Mouse (Mus musculus): ENCODE measurements around the gene Masp1. TPM values are rescaled to one million over a fixed set of nuclear protein-coding genes. Genes with fewer than 3 reads are reported as not detected.

Gene Masp1
- polyA plus RNA-seq, 1 experiment from 2014 or later, result 1.3 TPM

DNA sequence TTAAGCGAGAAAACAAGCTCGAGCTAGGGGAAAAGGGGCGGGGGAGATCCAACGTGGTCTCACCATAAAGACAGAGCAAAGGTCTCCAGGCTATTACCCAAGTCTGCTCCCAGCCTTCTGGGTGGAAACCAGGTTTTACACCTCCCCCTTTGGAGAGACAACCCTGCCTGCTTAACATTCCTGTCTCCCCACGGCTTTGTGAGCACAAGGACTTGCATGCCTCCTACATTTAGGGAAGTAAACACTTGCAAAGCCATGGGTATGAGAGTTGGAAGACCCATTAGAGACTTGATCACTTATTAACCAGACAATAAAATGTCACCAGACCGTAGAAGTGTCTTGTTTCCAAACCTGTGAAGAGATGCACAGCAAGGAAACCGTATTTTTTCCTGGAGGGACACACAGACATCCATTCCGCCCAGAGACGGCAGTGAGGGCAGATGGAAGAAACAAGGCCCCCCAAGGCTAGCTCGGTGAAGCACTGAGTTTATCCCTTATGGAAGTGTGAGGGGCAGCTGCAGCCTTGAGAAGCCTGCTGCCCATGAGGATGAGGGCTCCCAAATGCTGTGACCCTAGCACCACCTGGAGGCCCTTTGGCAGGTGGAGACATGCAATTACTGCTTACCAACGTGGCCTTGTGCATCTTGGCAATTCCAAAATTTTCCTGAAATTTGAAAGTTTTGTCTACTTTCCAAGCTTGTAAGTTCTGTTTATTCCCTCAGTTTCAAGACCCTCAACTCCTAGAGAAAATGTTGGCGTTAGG is 83.0 kb downstream of the Masp1 start:
- ATAC-seq (no peak), DNase-seq (ENCODE audit: low spot score) (no peak)
- 52% methylated on average over 12 of the region's 12 CpGs for WGBS

DNA sequence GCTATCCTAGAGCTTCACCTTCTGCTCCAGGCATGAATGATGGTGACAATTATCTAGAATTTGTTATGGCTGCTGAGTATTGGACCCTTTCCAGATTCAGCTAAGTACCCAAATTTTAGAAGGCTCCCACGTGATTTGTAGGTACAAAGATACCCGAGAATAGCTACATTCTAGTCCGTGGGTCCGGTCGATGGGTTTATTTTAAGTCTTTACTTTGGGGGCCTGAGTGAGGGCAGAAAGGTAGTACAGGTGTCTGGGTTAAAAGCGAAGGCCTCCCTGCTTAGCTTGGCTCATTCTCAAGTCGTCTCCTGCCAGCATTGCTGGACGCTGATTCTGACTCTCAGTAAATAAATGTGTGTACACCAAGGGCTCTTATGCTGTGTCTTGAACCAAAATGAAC is 90.6 kb downstream of the Masp1 start:
- WGBS, result 77% methylated on average over 8 of the region's 8 CpGs
- Histone ChIP-seq H3K4me3 (ENCODE audit: low read depth, low read length) (no peak overlapping the region), H3K36me3 (ENCODE audit: insufficient read depth, low read length) (no peaks in the 10 kb centered on the region), H3K9me3 (ENCODE audit: low read length) (no peaks in the 10 kb centered on the region), H3K27ac (ENCODE audit: low read length) (no peak overlapping the region), H3K9ac (replicated peaks; ENCODE audit: low read depth) (no peak overlapping the region), H3K4me2 (replicated peaks; ENCODE audit: low read depth, low read length) (no peak overlapping the region), H3K27me3 (replicated peaks; ENCODE audit: insufficient read depth, low read length) (no peaks in the 10 kb centered on the region), H3K4me1 (ENCODE audit: insufficient read depth, low read depth, low read length) (no peaks in the 10 kb centered on the region)
- ATAC-seq (no peak), DNase-seq (ENCODE audit: low spot score) (no peak)
- TF ChIP-seq CTCF (IDR thresholded peaks at IDR 0.05), result no peak

More for the DNA sequence above, 83.0 kb downstream of the Masp1 start:
- H3K36me3 ChIP-seq (ENCODE audit: insufficient read depth, low read length), result no peaks in the 10 kb centered on the region
- no peak overlapping the region for H3K9ac ChIP-seq (replicated peaks; ENCODE audit: low read depth)
- TF ChIP-seq EP300 (IDR thresholded peaks at IDR 0.05) (no peak), CTCF (IDR thresholded peaks at IDR 0.05) (peak; percentile 55)
- no peaks in the 10 kb centered on the region for H3K9me3 ChIP-seq (ENCODE audit: low read length)
- no peak overlapping the region for H3K27ac ChIP-seq (ENCODE audit: low read length)
- H3K4me3 ChIP-seq (ENCODE audit: low read depth, low read length), result no peak overlapping the region
- H3K4me2 ChIP-seq (replicated peaks; ENCODE audit: low read depth, low read length), result no peak overlapping the region
- no peaks in the 10 kb centered on the region for H3K27me3 ChIP-seq (replicated peaks; ENCODE audit: insufficient read depth, low read length)
- H3K4me1 ChIP-seq (ENCODE audit: insufficient read depth, low read depth, low read length), result no peaks in the 10 kb centered on the region

DNA sequence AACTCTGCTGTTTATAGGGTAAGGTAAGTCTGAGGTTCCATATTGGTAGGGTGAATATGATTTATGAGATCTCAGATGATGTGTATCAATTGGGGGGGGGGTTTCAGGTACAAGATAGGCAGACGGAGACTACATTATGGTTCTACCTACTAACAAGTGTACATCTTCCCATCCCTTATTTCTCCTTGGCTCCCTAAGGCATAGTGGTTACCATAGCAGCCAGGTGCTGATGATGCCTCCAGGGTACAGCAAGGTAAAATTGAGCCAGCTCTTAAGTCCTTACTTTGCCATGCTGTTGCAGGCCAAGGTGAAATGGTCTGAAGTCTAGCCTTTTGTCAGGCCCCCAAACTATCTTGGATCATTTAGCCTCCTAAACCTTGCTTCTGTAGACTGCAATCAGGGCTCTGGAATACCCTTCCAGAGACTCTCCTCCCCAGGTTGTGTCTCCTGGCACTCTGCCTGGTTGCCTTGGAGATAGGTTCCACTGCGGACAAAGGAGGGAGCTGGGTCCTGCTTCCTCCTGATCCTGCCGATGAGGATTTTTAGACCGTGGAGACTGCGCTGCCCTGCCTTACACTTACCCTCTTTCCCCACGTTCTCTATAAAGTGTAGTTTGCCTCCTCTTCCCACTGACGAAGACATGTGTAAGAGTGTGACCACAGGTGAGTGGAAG is 91.8 kb downstream of the Masp1 start, which contains the start of gene Rtp1:
Gene Rtp1, plus strand, starts transcription at position 487 of the 673 bp plus-strand sequence.
- no peaks in the 10 kb centered on the region for H3K9me3 ChIP-seq (ENCODE audit: low read length)
- H3K27ac ChIP-seq (ENCODE audit: low read length), result no peak within 1 kb of the TSS
- no peaks in the 10 kb centered on the region for H3K36me3 ChIP-seq (ENCODE audit: insufficient read depth, low read length)
- no peak for ATAC-seq
- no peak for DNase-seq (ENCODE audit: low spot score)
- WGBS, result 70% methylated on average over 7 of the region's 7 CpGs
- no peak within 1 kb of the TSS for H3K4me3 ChIP-seq (ENCODE audit: low read depth, low read length)
- H3K4me1 ChIP-seq (ENCODE audit: insufficient read depth, low read depth, low read length), result no peaks in the 10 kb centered on the region
- H3K9ac ChIP-seq (replicated peaks; ENCODE audit: low read depth), result no peak within 1 kb of the TSS
- H3K4me2 ChIP-seq (replicated peaks; ENCODE audit: low read depth, low read length), result no peak within 1 kb of the TSS
- no peak for TF ChIP-seq EP300 (IDR thresholded peaks at IDR 0.05)
- no peak for TF ChIP-seq CTCF (IDR thresholded peaks at IDR 0.05)
- no peaks in the 10 kb centered on the region for H3K27me3 ChIP-seq (replicated peaks; ENCODE audit: insufficient read depth, low read length)

DNA sequence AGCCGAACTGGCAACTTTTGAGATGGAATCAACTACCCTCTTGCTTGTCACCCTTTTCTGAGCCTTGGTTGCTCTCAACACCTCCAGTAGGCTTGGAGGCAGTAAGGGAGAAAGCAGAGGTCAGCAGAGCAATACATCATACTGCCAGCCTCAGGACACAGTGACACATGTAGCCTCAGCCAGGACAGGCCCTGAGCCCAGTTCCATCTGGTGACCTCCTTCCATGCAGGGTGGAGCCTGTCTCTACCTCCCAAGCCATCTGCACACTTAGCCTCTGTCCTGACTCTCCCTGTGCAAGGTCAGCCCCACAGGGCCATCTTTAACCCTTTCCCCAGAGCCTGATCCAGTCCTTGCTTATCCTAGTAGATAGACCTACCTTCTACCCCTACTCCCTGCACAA is 92.9 kb downstream of the Masp1 start:
- H3K27me3 ChIP-seq (replicated peaks; ENCODE audit: insufficient read depth, low read length), result no peaks in the 10 kb centered on the region
- 67% methylated on average over 1 of the region's 1 CpGs for WGBS
- no peak overlapping the region for H3K4me3 ChIP-seq (ENCODE audit: low read depth, low read length)
- no peak for TF ChIP-seq CTCF (IDR thresholded peaks at IDR 0.05)
- no peak overlapping the region for H3K9ac ChIP-seq (replicated peaks; ENCODE audit: low read depth)
- H3K4me1 ChIP-seq (ENCODE audit: insufficient read depth, low read depth, low read length), result no peaks in the 10 kb centered on the region
- H3K27ac ChIP-seq (ENCODE audit: low read length), result no peak overlapping the region
- ATAC-seq (no peak), DNase-seq (ENCODE audit: low spot score) (no peak)
- no peak overlapping the region for H3K4me2 ChIP-seq (replicated peaks; ENCODE audit: low read depth, low read length)
- no peaks in the 10 kb centered on the region for H3K9me3 ChIP-seq (ENCODE audit: low read length)
- H3K36me3 ChIP-seq (ENCODE audit: insufficient read depth, low read length), result no peaks in the 10 kb centered on the region

DNA sequence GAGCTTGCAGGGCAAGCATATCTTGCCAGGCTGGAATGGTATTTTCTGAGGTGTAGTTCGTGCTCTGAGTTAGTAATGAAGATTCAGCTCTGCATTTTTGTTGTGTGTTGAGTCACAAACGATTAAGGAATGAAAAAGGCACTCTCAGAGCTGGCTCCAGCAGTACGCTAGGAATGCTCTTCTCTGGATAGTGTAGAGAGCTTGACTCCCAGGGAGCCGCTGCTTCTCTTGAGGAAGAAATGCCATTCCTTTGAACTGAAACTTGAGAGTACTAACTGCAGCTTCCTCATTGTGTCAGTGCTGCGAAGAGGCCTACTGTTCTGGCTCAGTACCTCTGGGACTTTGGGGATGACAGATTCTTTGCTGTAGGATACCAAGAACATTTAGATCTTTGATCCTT is 96.8 kb downstream of the Masp1 start:
- no peaks in the 10 kb centered on the region for H3K4me1 ChIP-seq (ENCODE audit: insufficient read depth, low read depth, low read length)
- H3K36me3 ChIP-seq (ENCODE audit: insufficient read depth, low read length), result no peaks in the 10 kb centered on the region
- H3K9ac ChIP-seq (replicated peaks; ENCODE audit: low read depth), result no peak overlapping the region
- H3K4me2 ChIP-seq (replicated peaks; ENCODE audit: low read depth, low read length), result no peak overlapping the region
- 56% methylated on average over 5 of the region's 5 CpGs for WGBS
- no peaks in the 10 kb centered on the region for H3K9me3 ChIP-seq (ENCODE audit: low read length)
- DNase-seq (ENCODE audit: low spot score), result peak; percentile 14
- no peaks in the 10 kb centered on the region for H3K27me3 ChIP-seq (replicated peaks; ENCODE audit: insufficient read depth, low read length)
- peak; percentile 67 for ATAC-seq
- no peak overlapping the region for H3K27ac ChIP-seq (ENCODE audit: low read length)
- no peak for TF ChIP-seq CTCF (IDR thresholded peaks at IDR 0.05)
- peak; percentile 37; the same call in 1 of the 2 replicates for TF ChIP-seq EP300 (IDR thresholded peaks at IDR 0.05)
- no peak overlapping the region for H3K4me3 ChIP-seq (ENCODE audit: low read depth, low read length)

DNA sequence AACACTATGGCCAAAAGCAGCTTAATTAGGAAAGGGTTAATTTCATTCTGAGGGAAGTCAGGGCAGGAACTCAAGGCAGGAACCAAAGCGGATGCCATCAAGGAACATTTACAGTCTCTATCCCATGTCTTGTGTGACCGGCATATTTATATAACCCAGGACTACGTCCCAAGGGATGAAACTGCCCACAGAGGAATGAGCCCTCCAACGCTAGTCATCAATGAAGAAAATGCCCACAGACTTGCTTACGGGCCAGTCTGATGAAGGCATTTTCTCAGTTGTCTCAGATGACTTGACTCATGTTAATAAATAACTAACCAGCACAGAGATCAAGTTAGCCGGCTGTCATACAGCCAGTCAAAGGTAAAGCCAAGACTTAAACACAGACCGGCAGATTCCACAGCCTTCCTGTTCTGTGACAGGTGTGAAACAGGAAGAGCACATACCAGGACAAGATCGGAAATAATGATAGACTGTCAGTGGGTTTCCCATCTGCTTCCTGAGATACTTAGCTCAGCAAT is 101.0 kb downstream of the Masp1 start:
- Histone ChIP-seq H3K9me3 (ENCODE audit: low read length) (no peaks in the 10 kb centered on the region), H3K4me3 (ENCODE audit: low read depth, low read length) (no peak overlapping the region), H3K36me3 (ENCODE audit: insufficient read depth, low read length) (no peaks in the 10 kb centered on the region), H3K4me1 (ENCODE audit: insufficient read depth, low read depth, low read length) (no peaks in the 10 kb centered on the region), H3K4me2 (replicated peaks; ENCODE audit: low read depth, low read length) (no peak overlapping the region), H3K27ac (ENCODE audit: low read length) (no peak overlapping the region), H3K27me3 (replicated peaks; ENCODE audit: insufficient read depth, low read length) (no peaks in the 10 kb centered on the region), H3K9ac (replicated peaks; ENCODE audit: low read depth) (no peak overlapping the region)
- 67% methylated on average over 8 of the region's 8 CpGs for WGBS
- no peak for TF ChIP-seq EP300 (IDR thresholded peaks at IDR 0.05)
- no peak for TF ChIP-seq CTCF (IDR thresholded peaks at IDR 0.05)
- DNase-seq (ENCODE audit: low spot score) (no peak), ATAC-seq (no peak)
